Mouse (Mus musculus) megakaryocyte, embryonic 14.5 days (primary cell): Measurements from ENCODE around the gene Dennd1a.

Experiments
- FLI1 ChIP-seq: IDR thresholded peaks from 2 replicates; pipeline ENCODE4 v1.6.1; 2012; ENCODE audit warnings: low read length, inconsistent platforms, mixed read lengths
- GATA1 ChIP-seq: IDR thresholded peaks from 3 replicates; pipeline ENCODE4 v1.6.1; 2012; ENCODE audit warnings: mixed read lengths, low read length, inconsistent platforms, borderline replicate concordance

GRCm38 (mm10) chr2:38274973-38275372 lies 12.2 kb downstream of the Dennd1a start:
- TF ChIP-seq GATA1 (no peak), FLI1 (no peak)
